Mouse (Mus musculus): Measurements from ENCODE around the gene Ppp1r12a.
A peak's percentile ranks its signal among the peaks of the same experiment; 100 is the strongest.

Ppp1r12a gene

DNA sequence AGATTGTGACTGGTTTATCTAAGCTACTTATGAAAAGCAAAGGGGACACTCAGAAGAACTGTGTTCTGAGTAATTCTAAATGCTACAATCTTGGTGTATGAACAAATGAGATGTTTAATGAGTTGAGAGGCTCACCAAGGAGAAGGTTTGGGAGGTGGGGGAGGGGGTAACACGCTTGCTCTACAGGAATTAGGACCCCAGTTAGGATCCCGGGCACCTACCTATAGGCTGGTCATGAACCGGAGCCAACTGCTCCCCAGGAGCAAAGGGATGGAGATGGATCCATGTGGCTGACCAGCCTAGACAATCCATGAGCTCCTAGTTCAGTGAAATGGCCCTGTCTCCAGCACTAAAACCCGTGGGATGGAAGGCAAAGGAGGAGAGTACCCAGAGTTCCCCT lies 130.7 kb downstream of the Ppp1r12a start:
- DNase-seq = no peak

DNA sequence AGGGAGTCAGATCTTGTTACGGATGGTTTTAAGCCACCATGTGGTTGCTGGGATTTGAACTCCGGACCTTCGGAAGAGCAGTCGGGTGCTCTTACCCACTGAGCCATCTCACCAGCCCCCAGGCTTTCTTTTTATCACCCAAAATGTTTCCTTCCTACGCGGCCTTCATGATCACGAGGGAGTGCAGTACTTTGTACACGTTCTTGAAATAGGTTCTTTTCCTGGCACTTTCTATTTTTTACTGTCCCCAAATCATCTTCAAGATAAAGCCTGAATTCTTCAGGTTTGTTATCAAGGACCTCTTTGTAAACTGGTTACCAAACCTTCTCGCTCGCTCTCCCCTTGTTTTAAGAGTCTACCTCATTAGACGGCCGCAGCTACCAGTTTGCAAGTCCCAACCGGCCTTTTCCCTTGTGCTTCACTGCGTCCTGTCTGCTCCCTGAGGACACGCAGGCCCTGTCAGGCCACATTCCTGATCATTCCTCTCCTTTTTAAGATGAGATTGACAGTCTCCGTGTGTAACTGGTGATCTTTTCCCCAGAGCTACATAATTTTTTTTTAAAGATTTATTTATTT lies 131.7 kb downstream of the Ppp1r12a start:
- DNase-seq = no peak

DNA sequence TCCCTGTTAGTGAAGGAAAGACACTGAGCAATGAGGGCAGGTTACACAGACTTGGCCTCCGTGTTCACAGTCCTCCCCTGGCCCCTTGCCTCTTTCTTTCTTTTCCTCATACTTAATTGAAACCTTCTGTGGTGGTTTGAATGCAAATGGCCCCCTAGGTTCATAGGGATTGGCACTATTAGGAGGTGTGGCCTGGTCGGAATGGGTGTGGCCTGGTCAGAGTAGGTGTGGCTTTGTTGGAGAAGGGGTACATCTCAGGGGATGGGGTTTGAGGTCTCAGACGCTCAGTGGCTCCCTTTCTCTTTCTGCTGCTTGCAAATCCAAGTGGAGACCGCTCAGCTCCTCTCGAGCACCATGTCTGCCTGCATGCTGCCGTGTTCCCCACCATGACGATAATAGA lies 132.8 kb downstream of the Ppp1r12a start:
- DNase-seq = no peak

- DNase-seq = no peak
Observed at GRCm38 (mm10) chr10:108296446-108296845, 134.5 kb downstream of the Ppp1r12a start.

- DNase-seq = no peak
Observed at GRCm38 (mm10) chr10:108298261-108298660, 136.3 kb downstream of the Ppp1r12a start.

DNA sequence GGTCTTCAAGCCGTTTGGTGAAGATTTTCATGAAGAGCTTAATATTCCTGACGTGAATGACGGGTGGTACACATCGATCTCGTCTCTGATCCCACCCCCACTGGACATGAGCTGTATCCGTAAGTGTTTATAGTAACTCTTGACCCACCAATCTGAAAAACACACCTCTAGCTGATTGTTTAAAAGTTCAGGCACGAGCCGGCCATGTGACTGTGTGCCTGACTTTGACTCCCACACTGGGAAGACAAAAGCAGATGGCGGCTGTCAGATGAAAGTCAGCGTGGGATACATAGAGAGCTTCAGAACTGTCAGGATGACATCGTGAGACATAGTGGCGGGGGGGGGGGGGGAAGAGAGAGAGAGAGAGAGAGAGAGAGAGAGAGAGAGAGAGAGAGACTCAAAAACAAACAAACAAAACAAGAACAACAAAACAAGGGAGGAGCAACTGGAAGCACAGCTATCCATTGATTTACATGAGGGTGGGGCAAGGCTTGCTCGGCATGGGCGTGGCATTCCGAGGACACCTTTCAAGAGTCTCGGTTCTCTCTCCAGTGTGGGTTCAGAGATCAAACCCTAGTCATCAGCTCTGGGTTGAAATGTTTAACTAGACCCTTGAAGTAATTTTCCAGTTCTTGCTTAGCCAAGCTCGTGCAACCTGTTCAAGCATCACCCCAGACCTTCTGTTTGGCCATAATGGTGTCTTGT lies 137.0 kb downstream of the Ppp1r12a start:
- DNase-seq = no peak

GRCm38 (mm10) chr10:108299828-108300227 lies 137.8 kb downstream of the Ppp1r12a start:
- no peak for DNase-seq

- peak; percentile 66 for DNase-seq
Observed at GRCm38 (mm10) chr10:108300843-108301242, 138.8 kb downstream of the Ppp1r12a start.

GRCm38 (mm10) chr10:108307772-108308171 lies 145.8 kb downstream of the Ppp1r12a start:
- DNase-seq = no peak

GRCm38 (mm10) chr10:108310195-108310594 lies 148.2 kb downstream of the Ppp1r12a start:
- DNase-seq = no peak

DNA sequence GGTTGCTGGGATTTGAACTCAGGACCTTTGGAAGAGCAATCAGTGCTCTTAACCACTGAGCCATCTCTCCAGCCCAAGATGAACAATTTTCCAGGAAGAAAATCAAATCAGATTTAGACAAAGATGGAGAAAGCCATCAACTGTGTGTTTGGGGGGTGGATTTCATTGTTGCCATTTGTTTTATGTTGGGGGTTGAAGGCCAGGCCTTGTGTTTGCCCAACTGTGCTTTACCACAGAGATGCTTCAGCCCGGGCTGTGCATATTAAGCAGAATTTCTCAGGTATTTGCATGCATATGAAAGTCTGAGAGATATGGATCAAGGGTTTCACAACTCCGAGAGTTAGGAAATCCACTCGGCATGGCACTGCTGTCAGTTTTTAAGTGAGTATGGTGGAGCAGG lies 149.4 kb downstream of the Ppp1r12a start:
- no peak for DNase-seq

DNA sequence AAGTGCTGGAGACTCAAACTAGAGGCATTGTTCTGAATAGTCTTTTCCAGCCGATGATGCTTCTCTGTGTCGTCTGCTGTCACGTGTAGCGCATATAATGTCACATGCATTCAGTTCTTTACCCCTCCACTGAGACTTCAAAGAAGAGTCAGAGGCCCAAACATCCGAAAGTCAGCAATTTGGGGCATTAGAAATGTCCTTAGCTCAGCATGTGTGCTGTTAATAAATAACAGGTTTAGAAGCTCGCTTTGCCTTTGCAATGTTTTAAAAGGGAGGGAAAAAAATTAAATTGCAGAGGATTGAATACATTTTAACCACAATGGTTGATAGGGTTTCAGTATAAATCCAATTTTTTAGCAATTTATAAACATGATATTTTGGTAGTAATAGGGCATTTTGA lies 151.9 kb downstream of the Ppp1r12a start:
- DNase-seq = no peak

GRCm38 (mm10) chr10:108314396-108314795 lies 152.4 kb downstream of the Ppp1r12a start:
- DNase-seq = no peak

GRCm38 (mm10) chr10:108315236-108315635 lies 153.2 kb downstream of the Ppp1r12a start:
- no peak for DNase-seq

DNA sequence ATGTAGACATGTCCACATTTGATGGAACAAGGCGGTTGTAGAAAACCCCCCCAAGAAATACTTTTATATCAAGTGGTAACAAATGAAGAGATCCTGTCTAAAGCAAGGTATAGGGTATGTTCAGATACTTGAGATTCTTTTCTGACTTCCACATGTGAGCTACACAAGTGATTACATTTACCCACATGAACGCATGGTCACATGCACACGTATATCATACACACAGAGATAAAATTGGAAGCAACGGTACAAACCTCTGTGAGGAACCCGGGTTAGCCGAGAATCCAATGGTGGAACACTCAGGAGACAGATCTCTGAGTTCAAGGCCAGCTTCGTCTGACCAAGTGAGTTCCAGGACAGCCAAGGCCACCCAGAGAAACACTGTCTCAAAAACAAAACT lies 166.4 kb downstream of the Ppp1r12a start:
- no peak for DNase-seq

DNA sequence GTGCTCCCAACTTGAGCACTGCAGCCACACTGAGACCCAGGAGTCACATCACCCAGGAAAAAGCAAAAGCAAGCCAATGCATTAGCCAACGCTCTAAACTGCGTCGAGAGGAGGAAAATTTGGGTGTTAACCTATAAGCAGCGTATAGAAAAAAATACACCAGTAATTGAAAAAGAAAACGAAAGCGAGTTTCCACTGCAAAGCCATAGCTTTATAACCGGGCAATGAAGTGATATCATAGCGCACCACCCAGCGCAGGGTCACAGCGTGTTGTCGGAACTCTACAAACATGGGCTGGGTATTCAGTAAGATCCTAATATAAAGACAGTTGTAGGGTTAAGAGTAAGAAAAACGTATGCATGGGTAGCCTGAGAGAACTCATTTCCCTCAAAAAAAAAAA lies 167.0 kb downstream of the Ppp1r12a start:
- no peak for DNase-seq

DNA sequence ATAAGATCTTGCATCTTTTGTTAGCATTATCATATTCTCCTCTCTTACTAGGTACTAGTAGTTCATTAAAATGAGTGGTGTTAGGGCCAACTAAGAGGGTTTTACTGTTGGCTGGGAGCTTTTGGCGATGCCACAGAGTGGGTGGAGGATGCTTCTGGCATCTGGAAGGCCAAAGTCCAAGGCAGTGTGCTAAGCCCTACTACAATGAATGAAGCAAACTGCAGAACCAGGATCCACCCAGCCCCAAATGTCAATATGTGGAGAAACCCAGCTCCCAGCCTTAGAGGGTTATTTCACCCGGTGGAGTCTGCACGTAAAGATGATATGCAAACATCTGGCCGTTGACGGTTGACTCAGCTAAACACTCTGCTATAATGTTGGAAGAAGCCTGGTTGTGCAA lies 167.8 kb downstream of the Ppp1r12a start:
- no peak for DNase-seq

GRCm38 (mm10) chr10:108330964-108331363 lies 169.0 kb downstream of the Ppp1r12a start:
- DNase-seq = no peak

DNA sequence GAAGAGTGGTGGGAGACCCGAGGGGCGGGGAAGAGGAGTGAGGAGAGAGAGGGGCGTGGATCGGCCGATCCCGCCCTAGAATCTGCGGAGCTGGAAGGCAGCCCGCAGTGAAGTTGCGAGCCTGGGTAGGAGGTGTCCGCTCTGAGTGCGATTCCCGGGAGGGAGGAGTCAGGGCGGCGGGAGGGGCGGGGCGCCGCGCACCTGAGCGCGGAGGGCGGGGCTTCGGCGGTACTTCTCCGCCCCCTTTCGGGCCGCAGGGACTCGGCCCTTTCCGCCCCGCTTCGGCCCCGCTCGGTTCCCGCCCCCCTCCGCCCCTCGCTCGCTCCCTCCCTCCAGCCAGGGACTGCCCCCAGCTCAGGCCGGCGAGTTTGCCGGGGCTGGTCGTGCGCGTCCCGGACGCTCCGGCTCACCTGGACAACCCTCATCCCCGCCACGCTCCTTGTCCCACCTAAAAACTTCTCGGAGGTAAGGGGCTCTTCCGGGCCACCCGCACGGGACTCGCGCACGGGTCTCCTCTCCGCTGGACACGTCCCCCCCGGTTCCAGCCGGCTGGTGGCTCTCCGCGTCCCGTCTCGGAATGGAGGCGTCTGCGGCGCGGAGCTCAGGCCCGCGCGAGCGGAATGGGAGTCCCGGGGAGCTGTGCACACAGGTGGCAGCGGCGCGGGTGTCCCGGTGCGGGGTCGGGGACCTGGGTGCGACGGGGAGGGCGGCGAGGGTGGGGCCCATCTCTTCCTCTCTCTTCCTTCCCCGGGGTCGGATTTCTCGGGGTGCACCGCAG lies 170.0 kb downstream of the Ppp1r12a start, which contains the start of gene Pawr:
TSS of gene Pawr (plus strand) at position 338 of the 778 bp plus-strand sequence.
- DNase-seq = peak; percentile 40

- DNase-seq = peak; percentile 23
Observed at GRCm38 (mm10) chr10:108332571-108333541, 170.9 kb downstream of the Ppp1r12a start.

- no peak for DNase-seq
Observed at GRCm38 (mm10) chr10:108333642-108334041, 171.6 kb downstream of the Ppp1r12a start.

Measured in cerebellum, adult 11 months (tissue).